Mouse (Mus musculus) stomach, embryonic 14.5 days (tissue): ENCODE results near the gene Ankrd33b. TPM values are rescaled to one million over a fixed set of nuclear protein-coding genes. Genes with fewer than 3 reads are reported as not detected.

ENCODE experiments used
- ATAC-seq: fragments of 200-750 bp; cut with Nextera tagmentation; 2 replicates; pipeline ENCODE4 v1.8.0; 2017; ENCODE audit warnings: low read depth, moderate TSS enrichment; ENCODE audit not compliant: insufficient number of reproducible peaks, insufficient read depth, low FRiP score
- H3K27ac ChIP-seq: fragments of 300-500 bp; sonication (generic); 2 replicates; pipeline ENCODE4 v1.5.1; 2014; ENCODE audit warnings: mild to moderate bottlenecking, low read length, moderate library complexity, mixed read lengths
- H3K27me3 ChIP-seq: fragments of 300-500 bp; sonication (generic); 2 replicates; pipeline ENCODE4 v1.6.1; 2014; ENCODE audit warnings: low read length, control low read depth, mixed read lengths; ENCODE audit not compliant: control insufficient read depth, insufficient read depth
- H3K36me3 ChIP-seq: fragments of 300-500 bp; sonication (generic); 2 replicates; pipeline ENCODE4 v1.6.1; 2014; ENCODE audit warnings: mild to moderate bottlenecking, control low read depth, low read length, moderate library complexity, mixed read lengths; ENCODE audit not compliant: control insufficient read depth, insufficient read depth
- H3K4me1 ChIP-seq: fragments of 300-500 bp; sonication (generic); 2 replicates; pipeline ENCODE4 v1.6.1; 2014; ENCODE audit warnings: low read length, control low read depth, mixed read lengths; ENCODE audit not compliant: control insufficient read depth, insufficient read depth
- H3K4me2 ChIP-seq: fragments of 300-500 bp; sonication (generic); replicated peaks from 2 replicates; pipeline ENCODE4 v1.6.1; 2014; ENCODE audit warnings: low read depth, low read length, control low read depth
- H3K4me3 ChIP-seq: fragments of 300-500 bp; sonication (generic); 2 replicates; pipeline ENCODE4 v1.5.1; 2014; ENCODE audit warnings: low read depth, low read length, control low read depth
- H3K9ac ChIP-seq: fragments of 300-500 bp; sonication (generic); replicated peaks from 2 replicates; pipeline ENCODE4 v1.6.1; 2014; ENCODE audit warnings: low read depth, mild to moderate bottlenecking, control low read depth, low read length, moderate library complexity, mixed read lengths
- H3K9me3 ChIP-seq: fragments of 300-500 bp; sonication (generic); 2 replicates; pipeline ENCODE4 v1.6.1; 2016; ENCODE audit warnings: low read depth, low read length, control low read depth; ENCODE audit not compliant: control insufficient read depth
- WGBS: fragments of 180-500 bp; shearing (Covaris S2); extraction: QIAGEN DNeasy Blood & Tissue Kit; methylation state at CpG from one replicate; pipeline ENCODE4 v1.1.7; 2014; 5-methylcytosine and 5-hydroxymethylcytosine counted together
- polyA plus RNA-seq: library from polyadenylated mRNA; unstranded; fragments of >200 nt; fragmentation: Nextera tagmentation; extraction: Ambion mirVana; gene quantifications from 2 replicates; pipeline ENCODE4 v1.2.1, GENCODE M21; 2014

The Ankrd33b gene
- polyA plus RNA-seq, 1 experiment from 2014 or later: 0.58 TPM

DNA sequence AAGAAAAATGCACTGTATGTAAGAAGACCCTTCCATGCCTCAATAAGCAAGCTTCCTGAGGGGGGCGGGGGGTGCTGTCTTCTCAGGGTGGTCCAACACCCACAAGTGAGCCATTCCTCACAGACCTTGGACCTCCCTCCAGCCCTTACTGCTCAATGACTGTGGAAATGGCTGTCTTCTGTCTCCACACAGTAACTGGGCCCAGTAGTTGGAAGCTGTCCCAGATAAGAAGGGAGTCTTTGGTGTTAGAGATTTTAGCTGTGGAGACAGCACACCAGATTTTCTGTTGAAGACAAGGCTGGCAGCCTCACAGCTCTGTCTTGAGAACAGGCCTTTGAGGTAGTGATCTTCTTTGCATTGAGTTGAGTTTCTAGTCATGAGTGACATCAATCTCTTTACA lies 110.2 kb downstream of the Ankrd33b start:
- Histone ChIP-seq H3K9ac (no peak overlapping the region), H3K9me3 (no peaks in the 10 kb centered on the region), H3K4me3 (no peak overlapping the region), H3K4me1 (no peaks in the 10 kb centered on the region), H3K27ac (no peak overlapping the region; the same call in 1 of the 2 replicates), H3K36me3 (no peaks in the 10 kb centered on the region), H3K27me3 (no peaks in the 10 kb centered on the region), H3K4me2 (no peak overlapping the region)
- WGBS: 96% methylated on average over 1 of the region's 1 CpGs
- no peak for ATAC-seq

DNA sequence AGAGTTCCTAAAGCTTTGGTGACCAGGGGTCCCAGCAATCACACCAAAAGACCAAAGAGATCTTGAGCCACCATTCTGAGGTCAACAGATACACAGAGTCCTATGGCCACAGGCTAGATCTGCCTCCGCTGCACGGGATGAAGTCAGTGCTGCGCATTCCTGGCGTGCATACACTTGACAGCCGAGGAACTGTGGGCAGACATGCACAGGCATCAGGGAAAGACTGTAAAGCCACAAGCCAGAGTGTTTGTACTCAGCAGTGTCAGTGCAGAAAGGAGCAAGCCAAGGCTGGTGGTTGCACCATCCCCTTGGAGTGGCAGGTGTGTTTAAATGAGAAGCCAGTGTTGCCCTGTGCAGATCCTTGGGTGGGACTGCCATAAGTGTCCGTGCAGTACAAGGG lies 111.8 kb downstream of the Ankrd33b start:
- Histone ChIP-seq H3K27me3 (no peaks in the 10 kb centered on the region), H3K4me2 (no peak overlapping the region), H3K4me1 (no peaks in the 10 kb centered on the region), H3K36me3 (no peaks in the 10 kb centered on the region), H3K4me3 (no peak overlapping the region), H3K27ac (no peak overlapping the region), H3K9ac (no peak overlapping the region), H3K9me3 (no peaks in the 10 kb centered on the region)
- ATAC-seq: no peak
- WGBS: 81% methylated on average over 6 of the region's 6 CpGs

DNA sequence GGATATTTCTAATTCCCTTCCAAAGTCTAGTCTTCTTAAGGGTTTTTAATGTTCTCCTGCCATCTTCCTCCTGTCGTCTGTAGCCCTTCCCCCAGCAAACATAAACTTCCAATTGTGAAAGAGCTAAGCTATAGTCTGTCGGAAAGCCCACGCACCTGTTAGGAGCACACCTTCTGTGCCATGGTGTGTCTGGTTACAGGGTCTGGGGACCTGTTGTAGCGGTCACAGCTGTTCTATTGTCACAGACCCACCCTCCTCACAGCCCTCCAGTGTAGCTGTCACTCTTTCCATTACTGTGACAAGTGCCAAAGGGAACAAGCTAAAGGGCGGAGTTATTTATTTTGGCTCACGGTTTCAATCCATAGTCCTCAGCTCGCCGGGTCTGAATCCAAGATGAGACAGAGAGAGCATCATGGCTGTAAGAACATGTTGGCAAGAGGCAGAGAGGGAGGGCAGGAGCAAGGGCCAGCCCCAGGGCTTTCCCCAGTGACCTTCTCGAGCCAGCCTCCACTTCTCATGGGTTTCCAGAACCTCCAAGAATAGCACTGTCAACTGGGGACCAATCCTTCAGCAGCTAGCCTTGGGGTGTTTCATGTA lies 112.5 kb downstream of the Ankrd33b start:
- no peak overlapping the region for H3K4me2 ChIP-seq
- 88% methylated on average over 9 of the region's 9 CpGs for whole genome bisulfite sequencing
- H3K9ac ChIP-seq: no peak overlapping the region
- no peak for ATAC-seq
- no peaks in the 10 kb centered on the region for H3K27me3 ChIP-seq
- H3K27ac ChIP-seq: no peak overlapping the region
- H3K36me3 ChIP-seq: no peaks in the 10 kb centered on the region
- H3K9me3 ChIP-seq: no peaks in the 10 kb centered on the region
- H3K4me3 ChIP-seq: no peak overlapping the region
- no peaks in the 10 kb centered on the region for H3K4me1 ChIP-seq

DNA sequence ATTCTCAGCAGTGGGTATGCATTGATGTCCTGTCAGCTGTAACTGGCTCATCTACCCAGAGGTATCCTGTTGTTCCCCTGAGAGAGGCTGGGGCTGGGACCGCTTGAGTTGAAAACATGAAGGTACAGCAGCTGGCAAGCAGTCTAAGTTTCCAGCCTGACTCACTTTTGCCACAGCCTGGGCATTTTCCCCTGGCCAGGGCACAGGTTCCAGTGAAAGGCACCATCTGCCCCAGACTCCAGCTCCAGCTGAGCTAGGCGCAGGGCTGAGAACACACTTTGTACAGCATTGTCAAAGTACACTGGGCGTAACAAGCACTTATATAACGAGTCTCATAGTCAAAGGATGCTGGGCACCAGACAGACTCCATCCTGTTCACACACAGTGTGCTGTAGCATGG lies 113.6 kb downstream of the Ankrd33b start:
- no peak overlapping the region for H3K27ac ChIP-seq
- H3K9ac ChIP-seq: no peak overlapping the region
- H3K9me3 ChIP-seq: no peaks in the 10 kb centered on the region
- WGBS: 93% methylated on average over 4 of the region's 4 CpGs
- H3K4me2 ChIP-seq: no peak overlapping the region
- no peaks in the 10 kb centered on the region for H3K4me1 ChIP-seq
- H3K4me3 ChIP-seq: no peak overlapping the region
- no peak for ATAC-seq
- H3K36me3 ChIP-seq: no peaks in the 10 kb centered on the region
- H3K27me3 ChIP-seq: no peaks in the 10 kb centered on the region

- no peak overlapping the region for H3K27ac ChIP-seq
- no peak for ATAC-seq
- no peaks in the 10 kb centered on the region for H3K27me3 ChIP-seq
- no peaks in the 10 kb centered on the region for H3K9me3 ChIP-seq
- WGBS: 65% methylated on average over 8 of the region's 8 CpGs
- no peaks in the 10 kb centered on the region for H3K4me1 ChIP-seq
- H3K4me2 ChIP-seq: no peak overlapping the region
- no peaks in the 10 kb centered on the region for H3K36me3 ChIP-seq
- H3K9ac ChIP-seq: no peak overlapping the region
- H3K4me3 ChIP-seq: no peak overlapping the region
Measured at GRCm38 (mm10) chr15:31253380-31253779, 114.1 kb downstream of the Ankrd33b start.

- no peaks in the 10 kb centered on the region for H3K9me3 ChIP-seq
- 86% methylated on average over 16 of the region's 16 CpGs for WGBS
- H3K4me2 ChIP-seq: no peak overlapping the region
- no peak overlapping the region for H3K27ac ChIP-seq
- no peak for ATAC-seq
- H3K27me3 ChIP-seq: no peaks in the 10 kb centered on the region
- H3K4me3 ChIP-seq: no peak overlapping the region
- no peaks in the 10 kb centered on the region for H3K4me1 ChIP-seq
- no peaks in the 10 kb centered on the region for H3K36me3 ChIP-seq
- H3K9ac ChIP-seq: no peak overlapping the region
Measured at GRCm38 (mm10) chr15:31252590-31253311, 114.8 kb downstream of the Ankrd33b start.

DNA sequence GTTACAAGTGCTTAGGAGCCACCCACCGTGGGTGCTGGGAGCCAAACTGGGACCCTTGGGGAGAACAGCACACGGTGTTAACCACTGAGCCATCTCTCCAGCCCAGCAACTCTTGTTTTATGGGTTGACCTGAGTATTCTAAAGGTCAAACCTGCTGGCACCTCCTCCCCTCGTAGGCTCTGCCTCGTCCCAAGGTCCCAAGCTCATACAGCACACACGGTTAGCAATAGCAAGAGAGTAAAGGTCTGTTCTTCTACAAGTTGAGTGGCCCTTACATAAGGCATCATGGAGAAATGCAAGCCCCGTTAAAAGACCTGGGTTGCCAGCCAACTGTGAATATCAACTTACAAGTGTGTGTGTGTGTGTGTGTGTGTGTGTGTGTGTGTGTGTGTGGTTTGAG lies 116.3 kb downstream of the Ankrd33b start:
- H3K9me3 ChIP-seq: no peaks in the 10 kb centered on the region
- WGBS: 90% methylated on average over 6 of the region's 6 CpGs
- no peak for ATAC-seq
- no peak overlapping the region for H3K27ac ChIP-seq
- H3K4me3 ChIP-seq: no peak overlapping the region
- H3K27me3 ChIP-seq: no peaks in the 10 kb centered on the region
- H3K4me2 ChIP-seq: no peak overlapping the region
- no peaks in the 10 kb centered on the region for H3K36me3 ChIP-seq
- no peaks in the 10 kb centered on the region for H3K4me1 ChIP-seq
- no peak overlapping the region for H3K9ac ChIP-seq

DNA sequence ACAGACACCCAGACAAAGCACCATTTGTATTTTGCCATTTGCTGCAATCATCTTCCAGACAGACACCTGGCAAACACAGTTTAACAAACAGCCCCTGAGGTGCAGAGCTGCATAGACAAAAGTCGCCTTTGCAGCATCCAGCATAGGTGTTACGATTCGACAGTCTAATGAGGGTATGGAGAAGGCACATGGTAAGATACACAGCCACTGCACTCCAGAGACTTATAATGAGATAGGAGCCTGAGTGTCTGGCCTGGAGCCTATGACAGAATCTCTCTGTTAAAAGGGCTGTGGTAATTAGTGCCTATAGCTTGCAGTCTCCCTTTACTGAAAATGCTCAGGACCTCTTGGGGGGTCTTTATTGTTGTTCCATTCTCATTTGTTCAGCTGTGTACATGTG lies 116.8 kb downstream of the Ankrd33b start:
- WGBS: 87% methylated on average over 3 of the region's 3 CpGs
- H3K9ac ChIP-seq: no peak overlapping the region
- H3K9me3 ChIP-seq: no peaks in the 10 kb centered on the region
- no peak overlapping the region for H3K27ac ChIP-seq
- no peak for ATAC-seq
- no peaks in the 10 kb centered on the region for H3K36me3 ChIP-seq
- no peak overlapping the region for H3K4me2 ChIP-seq
- no peak overlapping the region for H3K4me3 ChIP-seq
- no peaks in the 10 kb centered on the region for H3K4me1 ChIP-seq
- H3K27me3 ChIP-seq: no peaks in the 10 kb centered on the region

GRCm38 (mm10) chr15:31250027-31250426 lies 117.5 kb downstream of the Ankrd33b start:
- ATAC-seq: no peak
- Histone ChIP-seq H3K36me3 (no peaks in the 10 kb centered on the region), H3K9ac (no peak overlapping the region), H3K4me2 (no peak overlapping the region), H3K9me3 (no peaks in the 10 kb centered on the region), H3K4me1 (no peaks in the 10 kb centered on the region), H3K4me3 (no peak overlapping the region), H3K27me3 (no peaks in the 10 kb centered on the region), H3K27ac (no peak overlapping the region)
- 55% methylated on average over 2 of the region's 2 CpGs for WGBS
